Mouse (Mus musculus): ENCODE measurements around the gene Osgin1. TPM values are rescaled to one million over a fixed set of nuclear protein-coding genes. Genes with fewer than 3 reads are reported as not detected.

Gene Osgin1
- total and polyA plus RNA-seq, 2 experiments from 2014 or later = 0.45 TPM; not detected in 1

DNA sequence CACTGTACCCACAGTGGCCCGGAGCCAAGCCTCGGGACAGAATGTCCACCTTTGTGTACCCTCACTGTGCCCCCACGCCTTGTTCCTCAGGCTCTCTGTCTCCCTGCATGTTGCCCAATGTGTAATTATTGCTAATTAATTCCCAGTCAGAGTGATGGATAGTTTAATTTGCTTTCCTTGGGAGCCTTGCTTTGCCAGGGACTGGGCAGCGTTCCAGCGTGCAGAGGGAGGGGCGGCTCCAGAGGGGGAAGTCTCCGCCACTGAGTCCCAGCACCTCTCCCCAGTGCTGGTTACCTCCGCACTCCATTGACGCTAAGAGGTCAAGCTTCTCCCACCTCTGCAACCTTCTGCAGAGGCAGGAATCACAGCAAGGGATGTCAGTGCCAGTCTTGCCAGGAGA lies 27.4 kb downstream of the Osgin1 start:
- no peak overlapping the region for H3K4me3 ChIP-seq (ENCODE audit: low read length)
- no peak overlapping the region for H3K9ac ChIP-seq (replicated peaks; ENCODE audit: low read length)
- no peaks in the 10 kb centered on the region; the same call in 1 of the 2 replicates for H3K27me3 ChIP-seq (ENCODE audit: insufficient read depth, low read length)
- H3K9me3 ChIP-seq (ENCODE audit: low read length) = no peaks in the 10 kb centered on the region
- peaks cover 20% of the 10 kb centered on the region for H3K4me1 ChIP-seq (ENCODE audit: insufficient read depth, low read length)
- ATAC-seq (no peak), DNase-seq (ENCODE audit: low spot score) (peak; percentile 68)
- H3K36me3 ChIP-seq (ENCODE audit: insufficient read depth, low read length) = no peaks in the 10 kb centered on the region
- H3K27ac ChIP-seq = no peak overlapping the region
- WGBS = 23% methylated on average over 9 of the region's 9 CpGs
- H3K4me2 ChIP-seq (ENCODE audit: low read depth, low read length) = no peak overlapping the region
- no peak for TF ChIP-seq CTCF (IDR thresholded peaks at IDR 0.05; ENCODE audit: low read depth)

DNA sequence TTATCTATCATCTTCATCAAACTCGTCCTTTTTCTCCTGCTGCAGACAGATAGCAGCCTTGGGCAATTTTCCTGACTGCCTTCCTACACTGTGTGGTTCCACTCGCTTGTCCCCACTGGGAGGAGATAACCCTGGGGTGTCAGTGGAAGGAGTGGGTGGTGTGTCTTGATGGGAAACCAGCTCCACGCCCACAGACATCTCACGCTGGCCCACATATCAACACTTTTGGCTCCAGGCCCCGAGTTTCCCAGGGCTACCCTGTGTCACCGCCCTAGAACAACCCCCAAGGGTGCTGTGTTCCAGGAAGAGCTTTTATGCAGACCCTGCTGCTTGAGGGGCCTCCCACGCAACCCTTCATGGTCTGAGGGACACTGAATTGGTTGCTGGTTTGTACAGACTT lies 29.8 kb downstream of the Osgin1 start:
- no peaks in the 10 kb centered on the region for H3K36me3 ChIP-seq (ENCODE audit: insufficient read depth, low read length)
- no peak overlapping the region for H3K4me2 ChIP-seq (ENCODE audit: low read depth, low read length)
- no peaks in the 10 kb centered on the region; the same call in 1 of the 2 replicates for H3K27me3 ChIP-seq (ENCODE audit: insufficient read depth, low read length)
- no peak overlapping the region for H3K27ac ChIP-seq
- ATAC-seq = no peak
- DNase-seq (ENCODE audit: low spot score) = no peak
- H3K4me1 ChIP-seq (ENCODE audit: insufficient read depth, low read length) = peaks cover 25% of the 10 kb centered on the region
- H3K4me3 ChIP-seq (ENCODE audit: low read length) = no peak overlapping the region
- H3K9me3 ChIP-seq (ENCODE audit: low read length) = no peaks in the 10 kb centered on the region
- TF ChIP-seq CTCF (IDR thresholded peaks at IDR 0.05; ENCODE audit: low read depth) = no peak
- WGBS = 40% methylated on average over 7 of the region's 7 CpGs
- no peak overlapping the region for H3K9ac ChIP-seq (replicated peaks; ENCODE audit: low read length)

DNA sequence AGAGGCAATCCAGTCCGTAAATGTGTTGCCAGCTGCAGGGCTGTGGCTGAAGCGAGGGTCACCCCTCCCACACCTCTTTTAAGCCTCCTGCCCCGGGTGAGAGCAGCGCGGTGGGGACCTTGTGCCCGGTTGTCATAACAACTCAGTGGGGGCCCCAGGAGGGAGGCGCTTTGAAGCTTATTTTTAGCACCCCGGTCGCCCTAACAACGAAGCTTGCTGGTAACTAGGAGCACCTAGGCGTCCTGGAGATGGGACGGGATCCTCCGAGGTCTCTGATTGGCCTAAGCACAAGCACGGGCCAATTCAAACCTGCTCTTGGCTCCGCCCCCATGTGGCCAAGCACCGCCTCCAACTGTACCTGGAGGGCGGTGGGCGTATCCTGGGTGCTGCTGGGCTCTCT lies 32.2 kb downstream of the Osgin1 start:
- no peak for TF ChIP-seq CTCF (IDR thresholded peaks at IDR 0.05; ENCODE audit: low read depth)
- Histone ChIP-seq H3K9ac (replicated peaks; ENCODE audit: low read length) (no peak overlapping the region), H3K36me3 (ENCODE audit: insufficient read depth, low read length) (no peaks in the 10 kb centered on the region), H3K4me1 (ENCODE audit: insufficient read depth, low read length) (peaks cover 20% of the 10 kb centered on the region), H3K4me3 (ENCODE audit: low read length) (no peak overlapping the region), H3K27ac (peak overlapping the region; percentile 8; the same call in 1 of the 2 replicates), H3K4me2 (ENCODE audit: low read depth, low read length) (peak overlapping the region; percentile 37), H3K9me3 (ENCODE audit: low read length) (no peaks in the 10 kb centered on the region), H3K27me3 (ENCODE audit: insufficient read depth, low read length) (no peaks in the 10 kb centered on the region; the same call in 1 of the 2 replicates)
- DNase-seq (ENCODE audit: low spot score) (peak; percentile 68), ATAC-seq (peak; percentile 66)
- WGBS = 3% methylated on average over 18 of the region's 18 CpGs

DNA sequence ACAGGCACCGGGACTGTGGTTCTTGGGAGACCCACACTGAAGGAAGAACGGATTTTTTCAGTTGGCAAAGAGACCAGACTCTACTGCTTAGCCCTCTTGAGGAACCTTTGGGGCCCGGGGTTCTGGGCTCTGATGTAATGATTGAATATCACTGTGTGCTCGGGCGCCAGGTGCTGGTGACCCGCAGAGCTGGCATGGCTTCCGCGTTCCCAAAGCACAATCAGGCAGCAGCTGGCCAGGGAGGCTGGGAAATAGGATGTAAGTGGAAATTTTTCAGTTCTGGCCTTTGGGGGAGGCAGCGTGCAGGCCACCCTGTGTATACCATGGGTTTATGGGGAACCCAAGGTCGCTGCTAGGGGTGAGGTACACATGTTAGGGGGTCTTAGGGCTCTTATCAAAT lies 32.9 kb downstream of the Osgin1 start:
- H3K9ac ChIP-seq (replicated peaks; ENCODE audit: low read length) = 0 out of 2 replicates have a peak overlapping the region, but pooled peaks have one; percentile 5
- H3K27me3 ChIP-seq (ENCODE audit: insufficient read depth, low read length) = no peaks in the 10 kb centered on the region; the same call in 1 of the 2 replicates
- H3K36me3 ChIP-seq (ENCODE audit: insufficient read depth, low read length) = no peaks in the 10 kb centered on the region
- TF ChIP-seq CTCF (IDR thresholded peaks at IDR 0.05; ENCODE audit: low read depth) = no peak
- no peaks in the 10 kb centered on the region for H3K9me3 ChIP-seq (ENCODE audit: low read length)
- DNase-seq (ENCODE audit: low spot score) (peak; percentile 27), ATAC-seq (no peak)
- H3K27ac ChIP-seq = peak overlapping the region; percentile 8; the same call in 1 of the 2 replicates
- peaks cover 20% of the 10 kb centered on the region for H3K4me1 ChIP-seq (ENCODE audit: insufficient read depth, low read length)
- H3K4me3 ChIP-seq (ENCODE audit: low read length) = no peak overlapping the region
- 48% methylated on average over 10 of the region's 10 CpGs for WGBS
- no peak overlapping the region for H3K4me2 ChIP-seq (ENCODE audit: low read depth, low read length)

DNA sequence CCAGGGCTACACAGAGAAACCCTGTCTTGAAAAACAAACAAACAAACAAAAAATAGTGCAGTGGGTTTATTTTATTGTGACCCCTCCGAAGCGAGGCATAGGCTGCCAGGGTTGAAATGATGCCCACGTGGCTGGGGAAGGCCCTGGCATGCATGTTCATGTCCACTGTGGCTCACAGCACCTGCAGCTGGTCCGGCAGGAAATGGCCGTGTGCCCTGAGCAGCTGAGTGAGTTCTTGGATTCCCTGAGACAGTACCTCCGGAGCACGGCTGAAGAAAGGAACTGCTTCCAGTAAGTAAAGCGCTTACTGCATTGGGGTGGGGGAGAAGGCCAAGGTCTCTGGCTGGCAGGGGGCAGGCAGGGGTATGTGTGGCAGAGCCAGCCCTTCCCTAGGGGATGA lies 34.2 kb downstream of the Osgin1 start:
- WGBS = 75% methylated on average over 8 of the region's 8 CpGs
- H3K9ac ChIP-seq (replicated peaks; ENCODE audit: low read length) = no peak overlapping the region

DNA sequence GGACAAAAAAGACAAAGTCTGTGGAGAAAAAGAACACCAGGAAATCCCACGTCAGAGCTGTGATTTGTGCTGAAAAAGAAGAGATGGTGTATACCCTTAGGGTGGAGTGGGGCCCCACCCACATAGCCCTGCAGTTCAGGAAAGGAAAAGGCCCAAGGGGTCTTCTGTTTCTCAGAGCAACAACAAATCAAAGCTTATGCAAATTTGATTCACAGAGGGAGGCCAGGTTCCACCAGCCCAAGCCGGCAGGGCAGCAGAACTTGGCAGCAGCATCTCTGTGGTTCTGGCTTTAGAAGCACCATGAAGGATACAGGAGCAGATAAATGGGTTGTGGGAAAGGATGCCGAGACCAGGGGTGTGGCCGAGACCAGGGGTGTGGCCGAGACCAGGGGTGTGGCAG lies 44.8 kb downstream of the Osgin1 start:
- TF ChIP-seq CTCF (IDR thresholded peaks at IDR 0.05; ENCODE audit: low read depth) = no peak
- H3K27me3 ChIP-seq (ENCODE audit: insufficient read depth, low read length) = no peaks in the 10 kb centered on the region
- H3K9me3 ChIP-seq (ENCODE audit: low read length) = no peaks in the 10 kb centered on the region
- H3K36me3 ChIP-seq (ENCODE audit: insufficient read depth, low read length) = no peaks in the 10 kb centered on the region
- H3K9ac ChIP-seq (replicated peaks; ENCODE audit: low read length) = no peak overlapping the region
- DNase-seq (ENCODE audit: low spot score) = no peak
- H3K4me3 ChIP-seq (ENCODE audit: low read length) = no peak overlapping the region
- ATAC-seq = no peak
- WGBS = 25% methylated on average over 5 of the region's 5 CpGs
- no peak overlapping the region for H3K4me2 ChIP-seq (ENCODE audit: low read depth, low read length)
- no peaks in the 10 kb centered on the region for H3K4me1 ChIP-seq (ENCODE audit: insufficient read depth, low read length)
- no peak overlapping the region for H3K27ac ChIP-seq

More for the DNA sequence above, 34.2 kb downstream of the Osgin1 start:
- Histone ChIP-seq H3K36me3 (ENCODE audit: insufficient read depth, low read length) (no peaks in the 10 kb centered on the region), H3K27me3 (ENCODE audit: insufficient read depth, low read length) (no peaks in the 10 kb centered on the region; the same call in 1 of the 2 replicates), H3K4me2 (ENCODE audit: low read depth, low read length) (no peak overlapping the region), H3K9me3 (ENCODE audit: low read length) (no peaks in the 10 kb centered on the region), H3K4me3 (ENCODE audit: low read length) (no peak overlapping the region), H3K27ac (no peak overlapping the region), H3K4me1 (ENCODE audit: insufficient read depth, low read length) (peaks cover 20% of the 10 kb centered on the region)
- DNase-seq (ENCODE audit: low spot score) (no peak), ATAC-seq (no peak)
- no peak for TF ChIP-seq CTCF (IDR thresholded peaks at IDR 0.05; ENCODE audit: low read depth)

DNA sequence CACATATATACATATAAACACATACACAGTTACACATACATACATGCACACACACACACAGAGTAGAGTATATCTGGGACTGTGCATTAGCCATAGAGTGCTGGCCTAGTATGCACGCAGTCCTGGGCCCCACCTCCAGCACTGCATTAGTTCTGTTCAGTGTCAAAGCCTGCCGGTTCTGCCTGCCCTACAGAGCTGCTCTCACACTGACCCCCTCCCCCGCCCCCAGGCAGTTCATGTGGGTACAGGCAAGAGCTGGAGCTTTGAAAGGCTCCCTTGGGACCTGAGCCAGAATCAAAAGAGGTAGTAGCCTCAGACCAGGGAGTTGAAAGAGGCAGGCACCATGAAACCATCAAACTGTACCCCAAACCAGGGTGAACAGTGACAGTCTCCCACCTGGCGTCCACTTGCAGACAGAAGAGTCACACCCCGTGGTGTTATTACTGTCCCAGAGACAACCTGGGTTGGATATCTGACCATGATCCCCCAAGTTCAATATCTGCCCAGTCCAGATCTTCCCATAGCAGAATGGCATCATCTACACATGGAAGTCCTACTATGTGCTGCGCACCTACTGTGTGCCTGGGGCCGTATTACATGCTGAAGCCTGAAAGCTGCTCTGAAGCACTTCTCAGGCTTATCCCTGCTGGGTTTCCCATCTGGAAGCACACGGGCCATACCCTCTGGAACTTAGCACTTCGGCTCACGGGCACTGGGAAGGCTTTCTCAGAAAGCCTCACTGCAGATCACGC lies 50.4 kb downstream of the Osgin1 start:
- H3K9ac ChIP-seq (replicated peaks; ENCODE audit: low read length) = no peak overlapping the region
- no peak for TF ChIP-seq CTCF (IDR thresholded peaks at IDR 0.05; ENCODE audit: low read depth)
- no peaks in the 10 kb centered on the region for H3K36me3 ChIP-seq (ENCODE audit: insufficient read depth, low read length)
- H3K4me3 ChIP-seq (ENCODE audit: low read length) = no peak overlapping the region
- no peak overlapping the region for H3K27ac ChIP-seq
- no peaks in the 10 kb centered on the region for H3K27me3 ChIP-seq (ENCODE audit: insufficient read depth, low read length)
- WGBS = 85% methylated on average over 11 of the region's 11 CpGs
- H3K4me1 ChIP-seq (ENCODE audit: insufficient read depth, low read length) = no peaks in the 10 kb centered on the region
- H3K9me3 ChIP-seq (ENCODE audit: low read length) = no peaks in the 10 kb centered on the region
- no peak overlapping the region for H3K4me2 ChIP-seq (ENCODE audit: low read depth, low read length)
- DNase-seq (ENCODE audit: low spot score) (no peak), ATAC-seq (no peak)

Data from hindbrain, postnatal 0 days (tissue).